Mouse (Mus musculus) brain, embryonic 18.5 days (tissue): ENCODE measurements around the gene Slc25a12.

Experiments
- DNase-seq: peaks from one replicate; pipeline ENCODE4 v3.0.0-alpha.2; 2012; ENCODE audit warnings: low read depth, low spot score

Gene Slc25a12

GRCm38 (mm10) chr2:71309726-71310125, 57.8 kb downstream of the Slc25a12 start:
- no peak for DNase-seq

- DNase-seq, result no peak
Measured at GRCm38 (mm10) chr2:71306357-71306756, 61.2 kb downstream of the Slc25a12 start.

DNA sequence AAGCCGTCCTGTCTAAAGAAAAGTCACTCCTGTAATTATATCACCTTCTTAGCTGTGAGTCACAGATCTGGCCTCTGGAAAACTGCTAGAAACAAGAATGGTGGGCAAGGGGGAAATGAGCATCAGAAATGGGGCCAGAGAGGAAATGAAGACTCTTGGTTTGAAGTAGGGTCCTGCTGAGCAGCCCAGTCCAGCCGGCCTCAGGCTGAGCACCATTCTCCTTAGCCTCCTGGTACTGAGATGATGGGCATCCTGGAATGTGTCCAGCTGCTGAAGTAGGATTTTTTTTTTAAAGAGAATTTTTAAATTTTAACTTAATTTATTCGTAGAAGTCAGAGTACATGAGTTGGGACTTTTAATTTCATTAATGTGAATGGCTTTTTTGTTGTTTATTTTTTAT, 62.7 kb downstream of the Slc25a12 start:
- DNase-seq, result no peak

DNA sequence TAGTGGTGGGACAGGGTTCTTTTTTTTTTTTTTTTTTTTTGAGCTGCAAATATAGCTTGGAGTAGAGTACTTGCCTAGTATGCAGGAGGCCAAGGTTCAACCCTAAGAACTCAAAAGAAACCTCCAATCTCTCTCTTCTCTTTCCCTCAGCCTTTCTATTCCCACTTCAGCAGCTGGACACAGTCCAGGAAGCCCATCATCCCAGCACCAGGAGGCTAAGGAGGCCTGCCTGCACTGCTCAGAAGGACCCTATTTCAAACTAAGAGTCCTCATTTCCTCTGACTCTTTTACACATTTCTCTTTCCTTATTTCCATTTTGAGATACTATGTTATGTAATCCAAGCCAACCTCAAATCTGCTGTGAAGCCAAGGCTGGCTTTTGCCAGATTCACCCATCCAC, 64.3 kb downstream of the Slc25a12 start:
- DNase-seq, result no peak

- DNase-seq, result no peak
Measured at GRCm38 (mm10) chr2:71302156-71302663, 65.3 kb downstream of the Slc25a12 start.

DNA sequence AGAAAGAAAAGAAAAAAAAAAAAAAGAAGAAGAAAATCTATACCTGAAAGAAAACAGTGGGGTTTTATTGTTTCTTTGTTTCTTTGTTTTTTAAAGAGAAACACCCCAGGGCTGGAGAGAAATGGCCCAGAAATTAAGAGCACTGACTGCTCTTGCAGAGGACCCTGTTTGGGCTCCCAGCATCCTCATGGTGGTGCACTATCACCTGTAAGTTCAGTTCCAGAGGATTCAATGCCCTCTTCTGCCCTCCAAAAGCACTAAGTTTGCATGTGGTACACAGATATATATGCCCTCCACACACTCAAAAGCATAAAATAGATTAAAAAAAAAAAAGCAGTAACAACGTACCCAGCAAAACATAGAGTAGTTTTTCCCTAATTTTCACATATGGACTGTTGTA, 68.8 kb downstream of the Slc25a12 start:
- no peak for DNase-seq

- DNase-seq, result no peak
Measured at GRCm38 (mm10) chr2:71297501-71297900, 70.0 kb downstream of the Slc25a12 start.

- no peak for DNase-seq
Measured at GRCm38 (mm10) chr2:71295844-71296243, 71.7 kb downstream of the Slc25a12 start.

DNA sequence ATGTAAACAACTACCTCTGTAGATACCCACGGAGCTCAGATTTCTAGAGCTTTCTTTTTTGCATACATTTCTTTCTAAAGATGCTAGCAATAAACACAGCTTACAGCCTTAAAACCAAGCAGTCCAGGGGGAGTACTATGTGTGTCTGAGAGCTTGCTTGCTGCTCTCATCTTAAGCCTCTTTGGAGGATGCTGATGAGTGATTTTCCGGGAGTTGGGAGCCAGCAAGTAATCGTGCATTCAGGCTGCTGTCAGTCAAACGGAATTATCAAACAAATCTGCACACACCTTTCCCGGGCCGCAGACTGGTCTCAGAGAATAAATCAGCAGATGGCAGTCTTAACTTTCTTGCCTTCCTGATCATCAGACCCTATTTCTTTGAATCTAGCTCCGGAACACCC, 73.1 kb downstream of the Slc25a12 start:
- no peak for DNase-seq

DNA sequence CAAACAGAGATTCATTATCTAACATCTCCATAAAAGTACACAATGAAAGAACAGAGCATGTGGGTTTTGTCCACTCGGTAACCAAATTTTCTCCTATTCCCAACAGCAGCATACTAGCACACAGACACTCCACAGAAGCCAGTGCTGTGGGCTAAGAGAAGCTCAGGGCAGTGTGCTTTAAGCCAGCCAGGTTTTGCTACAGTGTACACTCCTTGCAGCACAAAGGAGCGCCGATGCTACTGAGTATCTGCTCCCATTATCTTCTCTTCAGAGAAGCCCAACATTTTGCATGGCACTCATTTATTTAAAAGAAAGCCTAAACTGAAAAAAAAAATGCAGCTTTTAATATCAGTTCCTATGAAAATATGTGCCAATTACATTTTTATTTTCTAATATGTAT, 73.6 kb downstream of the Slc25a12 start:
- DNase-seq, result no peak

DNA sequence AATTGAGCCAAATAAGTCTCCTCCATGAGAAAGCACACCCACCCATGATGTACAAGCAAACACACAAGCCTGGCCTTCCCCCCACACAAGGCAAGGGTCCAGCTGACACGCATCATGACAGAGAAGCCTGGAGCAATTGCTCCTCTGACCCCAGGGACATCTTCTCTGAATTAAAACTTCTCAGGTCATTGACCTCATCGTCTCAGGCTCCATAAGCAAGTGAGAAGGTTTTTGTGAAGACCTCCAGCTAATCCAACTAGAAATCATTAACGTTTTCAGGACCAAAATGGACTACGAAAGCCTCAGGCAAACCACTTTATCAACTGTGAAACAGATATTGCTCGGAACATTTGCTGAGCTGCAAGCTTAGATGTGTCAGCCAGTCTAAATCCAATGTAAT, 76.0 kb downstream of the Slc25a12 start:
- no peak for DNase-seq

GRCm38 (mm10) chr2:71290107-71290775, 77.3 kb downstream of the Slc25a12 start:
- no peak for DNase-seq

DNA sequence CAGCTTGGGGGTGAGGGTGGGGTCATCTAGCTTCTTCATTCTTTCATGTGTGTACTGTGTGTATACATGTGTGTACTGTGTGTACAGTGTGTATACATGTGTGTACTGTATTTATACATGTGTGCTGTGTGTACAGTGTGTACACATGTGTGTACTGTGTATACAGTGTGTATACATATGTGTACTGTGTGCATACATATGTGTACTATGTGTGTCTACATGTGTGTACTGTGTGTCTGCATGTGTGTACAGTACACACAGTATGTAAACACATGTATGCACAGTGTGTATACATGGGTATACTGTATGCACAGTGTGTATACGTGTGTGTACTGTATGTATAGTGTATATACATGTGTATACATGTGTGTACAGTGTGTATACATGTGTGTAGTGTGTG, 85.6 kb downstream of the Slc25a12 start:
- DNase-seq, result no peak

- DNase-seq, result no peak
Measured at GRCm38 (mm10) chr2:71278791-71279775, 88.5 kb downstream of the Slc25a12 start.

GRCm38 (mm10) chr2:71275734-71276133, 91.8 kb downstream of the Slc25a12 start:
- DNase-seq, result no peak

DNA sequence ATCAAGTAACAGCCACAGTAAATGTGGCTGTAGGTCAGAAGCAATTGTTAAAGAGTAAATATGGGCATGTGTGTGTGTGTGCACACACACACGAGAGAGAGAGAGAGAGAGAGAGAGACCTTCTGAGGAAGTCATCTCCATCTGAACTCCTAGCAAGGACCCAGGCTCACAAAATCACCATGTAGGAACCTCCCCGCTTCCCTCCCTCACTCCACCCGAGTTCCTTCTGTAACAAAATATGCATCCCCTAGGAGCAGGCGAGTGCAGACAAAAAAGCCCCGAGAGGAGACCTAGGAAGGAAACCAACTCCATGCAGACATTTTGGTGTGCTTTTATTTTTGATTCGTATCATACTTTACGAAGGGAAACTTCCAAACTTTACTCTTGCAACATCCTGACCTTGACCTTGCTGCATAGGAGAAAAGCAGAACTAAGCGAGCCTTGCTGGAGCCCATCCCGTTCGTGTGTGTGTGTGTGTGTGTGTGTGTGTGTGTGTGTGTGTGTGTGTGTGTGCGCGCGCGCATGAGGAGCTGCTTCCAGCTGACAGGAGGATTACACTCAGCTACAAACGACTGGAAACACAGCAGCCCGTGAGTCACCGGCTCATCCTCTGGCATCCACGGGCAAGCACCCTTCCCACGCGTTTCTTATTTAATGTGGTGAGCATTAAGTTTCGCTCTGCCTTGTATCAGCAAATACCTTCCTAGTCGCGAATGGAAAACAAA, 93.4 kb downstream of the Slc25a12 start:
- no peak for DNase-seq

- no peak for DNase-seq
Measured at GRCm38 (mm10) chr2:71270085-71270484, 97.5 kb downstream of the Slc25a12 start.

DNA sequence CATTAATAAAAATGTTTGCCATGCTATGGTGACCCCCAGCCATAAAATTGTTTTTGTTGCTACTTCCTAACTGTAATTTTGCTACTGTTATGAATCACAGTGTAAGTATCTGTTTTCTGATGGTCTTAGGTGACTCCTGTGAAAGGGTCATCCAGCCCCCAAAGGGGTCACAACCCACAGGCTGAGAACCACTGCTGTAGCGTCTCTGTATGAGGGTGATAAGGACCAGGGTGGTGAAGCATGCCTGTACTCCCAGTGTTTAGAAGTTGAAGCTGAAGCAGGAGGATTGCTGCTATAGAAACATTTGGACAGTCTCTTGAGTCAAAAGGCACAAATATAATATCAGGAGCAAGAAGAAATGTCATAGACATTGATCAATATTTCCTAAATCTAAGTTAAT, 98.2 kb downstream of the Slc25a12 start:
- DNase-seq, result no peak

GRCm38 (mm10) chr2:71268691-71269090, 98.9 kb downstream of the Slc25a12 start:
- no peak for DNase-seq

DNA sequence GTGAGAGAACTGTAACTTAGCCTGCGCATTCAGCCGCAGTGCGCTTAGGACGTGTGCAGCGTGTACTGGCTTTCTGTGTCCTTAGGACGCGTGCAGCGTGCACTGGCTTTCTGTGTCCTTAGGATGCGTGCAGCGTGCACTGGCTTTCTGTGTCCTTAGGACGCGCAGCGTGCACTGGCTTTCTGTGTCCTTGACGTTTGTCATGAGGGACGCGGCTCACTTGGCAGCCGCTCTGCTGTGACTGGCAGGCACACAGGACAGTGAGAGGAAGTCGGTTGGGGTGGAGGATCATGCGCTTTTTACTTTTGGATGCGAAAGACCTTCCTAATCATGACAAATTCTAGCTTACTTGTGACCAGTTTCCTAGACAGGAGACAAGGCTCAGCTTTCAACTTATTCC, 103.0 kb downstream of the Slc25a12 start:
- DNase-seq, result no peak

GRCm38 (mm10) chr2:71256581-71256980, 111.0 kb downstream of the Slc25a12 start:
- no peak for DNase-seq

- DNase-seq, result no peak
Measured at GRCm38 (mm10) chr2:71254836-71255235, 112.7 kb downstream of the Slc25a12 start.
